Mouse (Mus musculus) thymus, postnatal 14 days (tissue): ENCODE results near the gene Coq5.

ENCODE experiments used
- DNase-seq: peaks from one replicate; pipeline ENCODE4 v3.0.0; 2021

Coq5 gene

DNA sequence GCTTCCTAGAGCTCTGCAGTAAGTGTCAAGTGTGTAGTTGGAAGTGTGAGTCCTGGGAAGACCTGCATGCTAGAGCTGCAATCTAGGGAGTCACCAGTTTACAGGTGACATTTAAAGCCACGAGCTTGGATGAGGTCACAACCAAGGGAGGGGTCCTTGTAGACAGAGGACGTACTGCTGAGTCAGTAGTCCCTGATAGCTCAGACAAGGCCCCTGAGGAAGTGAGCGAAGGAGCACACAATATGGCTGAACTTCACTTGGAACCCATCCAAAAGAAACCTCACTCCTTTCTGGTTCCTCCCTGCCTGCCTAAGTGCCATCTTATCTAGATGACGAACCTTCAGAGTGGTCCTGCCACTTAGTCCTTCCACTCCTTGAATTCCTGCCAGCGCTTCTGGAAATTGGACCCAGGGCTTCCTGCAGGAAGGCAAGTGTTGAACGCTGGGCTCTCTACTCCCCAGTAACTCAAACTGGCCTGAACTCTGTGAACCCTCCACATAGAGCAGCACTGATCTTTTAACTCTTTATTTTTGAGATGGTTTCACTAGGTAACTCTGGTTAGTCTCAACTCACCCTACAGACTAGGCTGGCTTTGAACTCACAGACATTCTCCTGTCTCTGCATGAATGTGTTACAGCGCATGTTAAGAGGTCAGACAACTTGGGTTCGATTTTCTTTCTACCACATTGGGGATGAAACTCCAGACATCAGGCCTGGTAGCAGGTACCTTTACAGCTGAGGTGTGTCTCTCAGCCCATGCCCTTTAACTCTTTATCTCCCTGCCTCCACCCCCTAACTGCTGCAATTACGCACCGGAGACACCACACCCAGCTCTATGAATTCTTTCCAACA is 33.6 kb downstream of the Coq5 start:
- no peak for DNase-seq

GRCm38 (mm10) chr5:115313668-115313943 is 34.1 kb downstream of the Coq5 start:
- DNase-seq = no peak

- DNase-seq = no peak
Measured at GRCm38 (mm10) chr5:115316968-115317644, 37.6 kb downstream of the Coq5 start.

DNA sequence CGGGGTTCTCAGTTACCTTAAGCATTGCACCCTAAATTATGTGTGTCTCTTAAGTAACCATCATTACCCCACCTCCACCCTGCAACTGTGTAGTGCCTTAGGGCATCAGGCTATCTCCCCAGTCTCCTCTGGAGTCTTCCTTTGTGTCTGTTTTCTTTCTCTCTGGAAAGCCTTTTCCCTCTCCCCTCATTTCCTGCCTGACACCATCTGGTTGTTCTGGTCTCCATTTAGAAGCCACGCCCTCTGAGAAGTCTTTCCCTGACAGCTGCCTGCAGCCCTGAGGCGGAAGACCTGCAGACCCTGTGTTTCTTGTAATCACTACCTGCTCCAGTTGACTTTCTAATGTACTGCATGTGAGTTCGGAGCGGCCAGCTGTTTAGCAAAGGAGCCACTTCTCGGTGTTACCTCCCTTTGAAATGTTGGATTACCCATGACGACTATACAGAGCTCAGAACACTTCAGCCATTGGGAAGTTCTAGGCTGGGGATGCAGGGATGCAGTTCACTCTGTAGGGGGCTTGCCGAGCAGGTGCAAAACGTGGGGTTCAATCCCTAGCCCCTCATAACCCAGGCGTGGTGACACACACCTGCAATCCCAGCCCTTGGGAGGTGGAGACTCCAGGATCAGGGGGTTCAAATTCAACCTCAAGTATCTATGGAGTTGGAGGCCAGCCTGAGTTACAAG is 38.3 kb downstream of the Coq5 start:
- DNase-seq = peak; percentile 72

DNA sequence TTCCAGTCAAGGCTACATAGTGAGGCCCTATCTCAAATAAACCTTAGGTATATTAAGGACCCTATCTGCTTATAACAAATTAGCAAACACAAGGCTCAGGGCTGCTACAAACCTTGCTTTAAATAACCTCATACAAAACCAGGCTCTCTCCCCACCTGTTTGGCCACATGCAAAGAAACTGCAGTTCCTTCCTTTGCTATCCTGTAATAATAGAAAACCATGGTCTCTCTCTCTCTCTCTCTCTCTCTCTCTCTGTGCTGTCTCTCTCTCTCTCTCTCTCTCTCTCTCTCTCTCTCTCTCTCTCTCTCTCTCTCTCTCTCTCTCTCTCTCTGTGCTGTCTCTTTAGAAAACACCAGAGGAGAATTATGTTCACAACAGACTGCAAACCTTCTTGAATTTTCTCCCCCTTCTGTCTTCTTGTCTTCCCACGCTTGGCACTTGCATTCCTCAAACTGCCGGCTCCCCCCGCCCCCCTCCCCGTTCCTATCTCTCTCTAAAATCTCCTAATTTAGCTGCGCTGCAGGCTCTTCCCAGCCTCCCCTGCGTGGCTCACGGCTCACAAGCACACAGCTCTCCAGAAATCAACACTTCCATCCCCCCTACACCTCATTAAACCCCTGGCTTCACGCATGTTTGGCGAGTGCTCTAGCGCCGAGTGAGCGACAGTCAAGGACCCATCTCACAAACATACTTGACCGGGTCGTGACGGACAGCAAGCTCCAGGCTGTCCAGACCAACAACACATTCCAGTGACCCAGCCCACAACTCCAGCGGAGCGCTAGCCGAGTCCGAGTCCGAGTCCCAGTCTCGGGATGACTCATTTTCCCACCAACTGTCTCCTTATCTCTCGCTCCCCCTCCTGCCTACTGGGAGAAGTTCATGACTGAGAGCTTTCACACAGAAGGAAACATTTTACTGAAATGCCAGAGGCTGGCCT is 39.8 kb downstream of the Coq5 start:
- peak; percentile 59 for DNase-seq

GRCm38 (mm10) chr5:115326256-115326831 is 46.9 kb downstream of the Coq5 start:
- no peak for DNase-seq

- peak; percentile 98 for DNase-seq
Measured at GRCm38 (mm10) chr5:115326875-115327609, 47.6 kb downstream of the Coq5 start, which contains the start of gene Srsf9. Srsf9 (plus strand) TSS chr5:115327177.

- DNase-seq = peak; percentile 71
Measured at GRCm38 (mm10) chr5:115327610-115328548, 48.4 kb downstream of the Coq5 start.

- DNase-seq = no peak
Measured at GRCm38 (mm10) chr5:115330955-115331354, 51.5 kb downstream of the Coq5 start.

- no peak for DNase-seq
Measured at GRCm38 (mm10) chr5:115333626-115334025, 54.2 kb downstream of the Coq5 start.

- DNase-seq = no peak
Measured at GRCm38 (mm10) chr5:115340007-115340406, 60.5 kb downstream of the Coq5 start.

DNA sequence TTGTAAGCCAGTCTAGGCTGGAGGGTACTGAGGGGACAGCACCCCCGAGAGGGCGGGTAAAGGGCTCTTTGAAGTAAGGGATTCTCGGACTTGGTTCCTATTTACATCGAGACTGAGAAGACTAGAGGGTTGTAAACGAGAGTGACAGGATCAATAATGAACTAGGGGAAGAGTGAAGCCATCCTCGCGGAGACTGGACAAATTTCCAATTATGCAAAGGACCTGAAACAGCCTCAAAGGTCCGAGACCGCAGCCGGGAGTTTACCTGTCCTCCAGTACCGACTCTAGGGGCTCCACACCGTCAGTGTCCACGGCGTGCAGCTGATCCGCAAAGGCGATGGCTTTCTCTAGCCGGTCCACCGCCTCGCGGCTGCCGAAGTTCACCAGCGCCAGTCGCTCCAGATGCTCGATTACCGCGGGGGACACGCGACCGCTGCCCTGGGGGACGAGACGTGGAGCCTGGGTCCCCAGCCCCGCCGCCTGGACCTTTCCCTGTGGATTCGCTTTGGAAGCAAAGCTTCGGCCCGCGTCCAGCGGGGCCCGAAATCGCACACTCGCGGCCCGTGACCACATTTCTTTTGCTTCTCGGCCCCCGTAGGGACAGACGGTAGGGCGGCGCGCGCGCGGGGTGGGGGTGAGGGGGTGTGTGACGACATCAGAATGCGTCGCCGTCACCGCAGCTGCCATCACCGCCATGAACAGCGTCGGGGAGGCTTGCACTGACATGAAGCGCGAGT is 61.3 kb downstream of the Coq5 start, which contains the start of the genes Gatc and Triap1:
Gene Gatc (minus strand): TSS at position 602 of the 737 bp plus-strand sequence.
Gene Triap1 (plus strand): TSS at position 649 of the 737 bp plus-strand sequence.
- peak; percentile 89 for DNase-seq

- DNase-seq = no peak
Measured at GRCm38 (mm10) chr5:115341314-115342165, 62.1 kb downstream of the Coq5 start.
